Mouse (Mus musculus): ENCODE measurements around the gene Mybpc2.

DNA sequence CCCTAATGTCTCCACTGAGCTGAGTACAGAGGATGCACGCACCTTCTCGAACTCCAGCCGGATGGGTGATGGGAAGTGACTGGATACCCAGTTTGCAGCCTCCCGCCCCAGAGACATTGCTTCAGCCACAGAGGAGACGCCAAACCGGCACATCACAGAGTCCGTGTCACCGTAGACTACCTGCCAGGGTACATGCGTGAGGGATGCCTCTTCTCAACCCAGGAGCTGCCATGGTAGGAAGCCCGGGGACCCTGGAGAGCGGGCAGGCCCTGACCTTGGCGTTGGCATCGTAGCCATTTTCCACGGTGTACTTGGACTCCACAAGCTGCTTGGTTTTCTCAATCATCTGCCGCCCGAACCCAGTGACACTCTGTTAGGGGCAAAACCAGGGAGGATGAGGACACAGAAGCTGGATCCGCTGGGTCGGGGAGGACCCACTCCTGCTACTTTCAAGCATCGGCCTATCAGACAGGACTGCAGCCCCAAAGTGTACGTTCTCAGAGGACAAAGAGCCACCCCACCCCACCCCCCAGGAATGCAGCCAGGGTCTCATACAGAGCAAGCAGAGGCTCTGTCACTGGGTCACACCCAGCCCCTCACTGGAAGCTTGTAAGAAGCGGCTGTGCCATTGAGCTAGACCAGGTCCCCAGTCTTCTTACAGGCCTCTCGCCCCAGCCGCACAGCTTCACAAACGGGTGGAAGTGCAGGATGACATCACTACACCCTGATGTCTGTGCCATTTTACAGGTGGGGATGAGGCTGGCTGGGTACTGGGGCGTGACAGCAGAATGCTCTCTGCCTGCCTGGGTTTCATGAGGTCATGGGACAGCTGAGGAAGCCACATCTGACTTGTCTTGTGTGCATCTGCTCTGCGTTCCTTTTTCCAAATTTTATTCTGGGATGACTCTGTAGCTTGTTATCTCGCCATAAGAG, 11.5 kb upstream of the Mybpc2 start:
- TF ChIP-seq HCFC1 (IDR thresholded peaks at IDR 0.05; ENCODE audit: borderline replicate concordance, insufficient read depth, low read length) (no peak), CHD2 (IDR thresholded peaks at IDR 0.05; ENCODE audit: low read depth, low read length) (no peak), MAFK (IDR thresholded peaks at IDR 0.05; ENCODE audit: insufficient read depth, low read depth, low read length) (no peak), ZC3H11A (IDR thresholded peaks at IDR 0.05; ENCODE audit: borderline replicate concordance, low read depth, low read length) (no peak), ZNF384 (IDR thresholded peaks at IDR 0.05; ENCODE audit: low read depth, low read length) (no peak)

Data from ES-E14 (cell line).